Mouse (Mus musculus): Measurements from ENCODE around the gene Mrpl17. TPM values are rescaled to one million over a fixed set of nuclear protein-coding genes. Genes with fewer than 3 reads are reported as not detected.

The Mrpl17 gene
- total RNA-seq, 2 experiments from 2014 or later: 109 to 110 TPM

- intact Hi-C loops (cut with DNase I): loop anchor here (10.0 kb wide), 1 partner anchor 59 kb away; the partner anchor contains the start of genes Ilk and Rrp8
Observed at GRCm38 (mm10) chr7:105793701-105794100, 17.2 kb downstream of the Mrpl17 start.

GRCm38 (mm10) chr7:105791147-105791546, 19.8 kb downstream of the Mrpl17 start:
- intact Hi-C loops (cut with DNase I): loop anchor here (10.0 kb wide), 1 partner anchor 56 kb away; the partner anchor contains the start of genes Ilk and Rrp8
- DNase-seq (ENCODE audit: extremely low spot score in 1 of 2, low spot score in 2 of 2): no peak

More at GRCm38 (mm10) chr7:105793701-105794100, 17.2 kb downstream of the Mrpl17 start:
- peak in 1 of 2 experiments; percentile 49 for DNase-seq (ENCODE audit: extremely low spot score in 1 of 2, low spot score in 2 of 2)

GRCm38 (mm10) chr7:105787285-105788140, 23.4 kb downstream of the Mrpl17 start, which contains the start of gene Dchs1:
TSS of gene Dchs1 (minus strand) at chr7:105787654.
- intact Hi-C loops (cut with DNase I): no loop called here
- DNase-seq (ENCODE audit: extremely low spot score in 1 of 2, low spot score in 2 of 2): peak in 1 of 2 experiments; percentile 70

- intact Hi-C loops (cut with DNase I): no loop called here
- peak in 1 of 2 experiments; percentile 30 for DNase-seq (ENCODE audit: extremely low spot score in 1 of 2, low spot score in 2 of 2)
Observed at GRCm38 (mm10) chr7:105786506-105787284, 24.2 kb downstream of the Mrpl17 start.

- intact Hi-C loops (cut with DNase I): no loop called here
Observed at GRCm38 (mm10) chr7:105784556-105784955, 26.3 kb downstream of the Mrpl17 start.

GRCm38 (mm10) chr7:105783861-105784260, 27.0 kb downstream of the Mrpl17 start:
- intact Hi-C loops (cut with DNase I): no loop called here
- DNase-seq (ENCODE audit: extremely low spot score in 1 of 2, low spot score in 2 of 2): no peak

More at GRCm38 (mm10) chr7:105784556-105784955, 26.3 kb downstream of the Mrpl17 start:
- no peak for DNase-seq (ENCODE audit: extremely low spot score in 1 of 2, low spot score in 2 of 2)

GRCm38 (mm10) chr7:105778553-105779265, 32.2 kb downstream of the Mrpl17 start:
- intact Hi-C loops (cut with DNase I): no loop called here
- DNase-seq (ENCODE audit: extremely low spot score in 1 of 2, low spot score in 2 of 2): no peak

GRCm38 (mm10) chr7:105777797-105778552, 32.9 kb downstream of the Mrpl17 start:
- DNase-seq (ENCODE audit: extremely low spot score in 1 of 2, low spot score in 2 of 2): peak in 1 of 2 experiments; percentile 76
- intact Hi-C loops (cut with DNase I): no loop called here

- intact Hi-C loops (cut with DNase I): no loop called here
- no peak for DNase-seq (ENCODE audit: extremely low spot score in 1 of 2, low spot score in 2 of 2)
Observed at GRCm38 (mm10) chr7:105777316-105777715, 33.6 kb downstream of the Mrpl17 start.

GRCm38 (mm10) chr7:105776026-105776425, 34.9 kb downstream of the Mrpl17 start:
- intact Hi-C loops (cut with DNase I): no loop called here
- no peak for DNase-seq (ENCODE audit: extremely low spot score in 1 of 2, low spot score in 2 of 2)

GRCm38 (mm10) chr7:105774661-105775060, 36.2 kb downstream of the Mrpl17 start:
- intact Hi-C loops (cut with DNase I): no loop called here
- DNase-seq (ENCODE audit: extremely low spot score in 1 of 2, low spot score in 2 of 2): no peak

GRCm38 (mm10) chr7:105773041-105773440, 37.9 kb downstream of the Mrpl17 start:
- intact Hi-C loops (cut with DNase I): no loop called here
- no peak for DNase-seq (ENCODE audit: extremely low spot score in 1 of 2, low spot score in 2 of 2)

- intact Hi-C loops (cut with DNase I): no loop called here
- no peak for DNase-seq (ENCODE audit: extremely low spot score in 1 of 2, low spot score in 2 of 2)
Observed at GRCm38 (mm10) chr7:105772331-105772730, 38.6 kb downstream of the Mrpl17 start.

- intact Hi-C loops (cut with DNase I): no loop called here
- DNase-seq (ENCODE audit: extremely low spot score in 1 of 2, low spot score in 2 of 2): no peak
Observed at GRCm38 (mm10) chr7:105769959-105770358, 40.9 kb downstream of the Mrpl17 start.

GRCm38 (mm10) chr7:105767729-105768165, 43.2 kb downstream of the Mrpl17 start:
- intact Hi-C loops (cut with DNase I): no loop called here
- peak in 1 of 2 experiments; percentile 39 for DNase-seq (ENCODE audit: extremely low spot score in 1 of 2, low spot score in 2 of 2)

GRCm38 (mm10) chr7:105764331-105764730, 46.6 kb downstream of the Mrpl17 start:
- intact Hi-C loops (cut with DNase I): no loop called here
- DNase-seq (ENCODE audit: extremely low spot score in 1 of 2, low spot score in 2 of 2): no peak

- no peak for DNase-seq (ENCODE audit: extremely low spot score in 1 of 2, low spot score in 2 of 2)
Observed at GRCm38 (mm10) chr7:105762517-105763270, 48.2 kb downstream of the Mrpl17 start.

More at GRCm38 (mm10) chr7:105762517-105763270, 48.2 kb downstream of the Mrpl17 start:
- intact Hi-C loops (cut with DNase I): no loop called here
